Mouse (Mus musculus): ENCODE measurements around the gene Yeats2. TPM values are rescaled to one million over a fixed set of nuclear protein-coding genes. Genes with fewer than 3 reads are reported as not detected.

The Yeats2 gene
- total RNA-seq, 1 experiment from 2014 or later = 26.2 TPM

DNA sequence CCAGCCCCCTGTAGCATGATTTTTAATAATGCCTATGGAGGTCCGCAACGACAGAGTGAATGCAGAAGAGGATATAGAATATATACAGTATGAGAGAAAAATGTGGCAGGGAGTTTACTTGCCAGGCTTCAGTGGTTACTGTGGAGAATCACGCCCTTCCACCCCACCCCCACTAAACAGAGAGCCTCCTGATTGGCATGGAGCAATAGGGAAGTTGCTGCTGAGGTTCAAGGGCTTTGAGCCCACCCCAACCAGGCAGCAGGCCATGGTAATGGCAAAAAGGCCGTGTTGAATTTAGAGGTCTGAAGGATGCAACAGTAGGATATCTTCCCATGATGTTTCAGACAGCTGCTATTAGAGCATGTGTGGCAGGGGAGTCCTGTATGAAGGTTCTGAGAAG is 130.5 kb downstream of the Yeats2 start:
- peak; percentile 83 for ATAC-seq (replicated peaks; ENCODE audit: low read depth, poor library complexity, severe bottlenecking)

DNA sequence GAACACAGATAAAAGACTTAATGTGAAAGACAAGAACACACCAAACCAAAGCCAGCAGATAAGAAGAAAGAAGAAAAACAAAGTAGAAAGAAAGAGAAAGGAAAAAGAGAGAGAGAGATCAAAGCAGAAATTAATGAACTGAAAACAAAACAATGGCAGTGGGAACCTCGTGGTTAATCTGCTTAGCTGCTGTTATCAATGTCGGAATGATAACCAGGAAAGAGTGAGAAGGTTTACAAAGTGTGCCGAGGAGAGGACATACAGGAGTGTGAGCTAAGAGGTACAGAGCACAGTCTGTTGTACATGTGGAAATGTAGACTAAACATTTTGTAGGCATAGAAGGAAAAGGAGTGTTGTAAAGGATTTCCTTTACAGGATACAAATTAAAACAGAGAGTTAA is 132.1 kb downstream of the Yeats2 start:
- no peak for ATAC-seq (replicated peaks; ENCODE audit: low read depth, poor library complexity, severe bottlenecking)

DNA sequence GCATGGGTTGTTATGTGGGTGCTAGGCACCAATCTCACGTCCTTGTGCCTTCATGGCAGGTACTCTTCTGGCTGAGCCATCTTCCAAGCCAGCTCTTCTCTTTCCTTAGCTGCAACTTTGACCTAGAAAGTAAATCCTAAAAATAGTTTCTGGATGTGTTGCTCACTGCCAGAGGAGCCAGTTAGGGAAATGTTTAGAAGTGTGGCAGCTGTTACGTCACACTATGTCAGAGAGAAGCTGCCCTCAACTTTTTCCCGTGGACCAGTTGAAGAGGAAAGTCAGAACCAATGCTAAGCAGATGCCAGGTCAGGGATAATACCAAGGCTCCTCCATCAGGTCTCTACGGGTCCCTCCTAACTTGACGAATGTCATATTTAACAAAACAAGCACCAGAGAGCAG is 138.5 kb downstream of the Yeats2 start:
- ATAC-seq (replicated peaks; ENCODE audit: low read depth, poor library complexity, severe bottlenecking) = no peak

DNA sequence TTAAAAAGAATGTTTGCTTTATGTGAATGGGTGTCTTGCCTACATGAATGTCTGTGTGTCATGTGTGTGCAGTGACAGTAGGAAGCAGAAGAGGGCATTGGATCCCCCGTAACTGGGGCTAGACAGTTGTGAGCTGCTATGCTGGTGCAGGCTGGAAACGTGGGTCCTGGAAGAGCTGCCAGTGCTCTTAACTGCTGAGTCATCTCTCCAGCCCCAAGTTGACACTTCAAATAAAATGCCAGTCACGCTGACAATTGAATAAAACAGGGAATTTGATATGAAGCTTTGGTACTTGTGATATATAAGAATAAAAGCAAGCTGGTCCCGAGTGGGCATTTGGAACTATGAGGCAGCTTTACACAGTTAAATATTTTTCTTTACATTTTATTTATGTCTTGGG is 139.4 kb downstream of the Yeats2 start:
- ATAC-seq (replicated peaks; ENCODE audit: low read depth, poor library complexity, severe bottlenecking) = no peak

Other genes with a start within 250 kb of the Yeats2 start
- 115 and 129 TPM in 2 replicates for gene Klhl6, start 158.0 kb upstream of the Yeats2 start, total RNA-seq (2017)
- 116 and 123 TPM in 2 replicates for gene Klhl24, start 43.5 kb upstream of the Yeats2 start, total RNA-seq (2017)
- gene Map6d1, start 100.3 kb downstream of the Yeats2 start, total RNA-seq (2017) = not detected in 2 replicates
- 139 and 205 TPM in 2 replicates for gene Parl, start 161.3 kb downstream of the Yeats2 start, total RNA-seq (2017)
- gene Cyp2ab1, start 184.3 kb downstream of the Yeats2 start, total RNA-seq (2017) = 1.1 TPM in 2 replicates

Data from common myeloid progenitor, adult 5-6 weeks (primary cell).